Mouse (Mus musculus): ENCODE measurements around the gene Atp6v0c. TPM values are rescaled to one million over a fixed set of nuclear protein-coding genes. Genes with fewer than 3 reads are reported as not detected.

The Atp6v0c gene
- polyA plus RNA-seq (2014; fragmentation: Nextera tagmentation; extraction: Ambion mirVana), result 476 and 499 TPM in 2 replicates

- ATAC-seq (replicated peaks; ENCODE audit: low FRiP score) (peak; percentile 83), DNase-seq (ENCODE audit: low spot score) (peak; percentile 95)
- Histone ChIP-seq H3K9ac (ENCODE audit: low read depth, low read length) (peak within 1 kb of the TSS; percentile 91), H3K36me3 (ENCODE audit: control insufficient read depth, insufficient read depth, low read length) (peaks cover 23% of the 10 kb centered on the region; the same call in 1 of the 2 replicates), H3K4me2 (peak within 1 kb of the TSS; percentile 76), H3K4me3 (ENCODE audit: low read depth, low read length) (peak within 1 kb of the TSS; percentile 82), H3K27ac (ENCODE audit: low read depth, low read length) (peak within 1 kb of the TSS; percentile 94), H3K27me3 (replicated peaks; ENCODE audit: control insufficient read depth, insufficient read depth, low read length) (no peaks in the 10 kb centered on the region), H3K9me3 (ENCODE audit: control insufficient read depth, low read length) (no peaks in the 10 kb centered on the region), H3K4me1 (replicated peaks; ENCODE audit: control insufficient read depth, insufficient read depth, low read length) (peaks cover 20% of the 10 kb centered on the region)
- under 1% methylated on average over 57 of the region's 58 CpGs for WGBS
These were observed at the start of gene Atp6v0c for GRCm38 (mm10) chr17:24169317-24170065. Atp6v0c (minus strand) TSS chr17:24169702.

GRCm38 (mm10) chr17:24216836-24217235 lies 47.3 kb upstream of the Atp6v0c start:
- peaks cover 14% of the 10 kb centered on the region for H3K4me1 ChIP-seq (replicated peaks; ENCODE audit: control insufficient read depth, insufficient read depth, low read length)
- H3K4me3 ChIP-seq (ENCODE audit: low read depth, low read length), result no peak overlapping the region
- H3K27me3 ChIP-seq (replicated peaks; ENCODE audit: control insufficient read depth, insufficient read depth, low read length), result no peaks in the 10 kb centered on the region
- H3K9ac ChIP-seq (ENCODE audit: low read depth, low read length), result no peak overlapping the region
- 73% methylated on average over 4 of the region's 4 CpGs for WGBS
- H3K27ac ChIP-seq (ENCODE audit: low read depth, low read length), result no peak overlapping the region
- no peak for ATAC-seq (replicated peaks; ENCODE audit: low FRiP score)
- DNase-seq (ENCODE audit: low spot score), result no peak
- H3K36me3 ChIP-seq (ENCODE audit: control insufficient read depth, insufficient read depth, low read length), result peaks cover 20% of the 10 kb centered on the region
- H3K4me2 ChIP-seq, result no peak overlapping the region
- no peaks in the 10 kb centered on the region for H3K9me3 ChIP-seq (ENCODE audit: control insufficient read depth, low read length)

- Histone ChIP-seq H3K9me3 (ENCODE audit: control insufficient read depth, low read length) (no peaks in the 10 kb centered on the region), H3K4me2 (no peak overlapping the region), H3K4me1 (replicated peaks; ENCODE audit: control insufficient read depth, insufficient read depth, low read length) (peaks cover 41% of the 10 kb centered on the region), H3K27ac (ENCODE audit: low read depth, low read length) (no peak overlapping the region), H3K4me3 (ENCODE audit: low read depth, low read length) (no peak overlapping the region), H3K27me3 (replicated peaks; ENCODE audit: control insufficient read depth, insufficient read depth, low read length) (peaks cover 14% of the 10 kb centered on the region), H3K36me3 (ENCODE audit: control insufficient read depth, insufficient read depth, low read length) (peaks cover 18% of the 10 kb centered on the region), H3K9ac (ENCODE audit: low read depth, low read length) (no peak overlapping the region)
- no peak for ATAC-seq (replicated peaks; ENCODE audit: low FRiP score)
- no peak for DNase-seq (ENCODE audit: low spot score)
- WGBS, result 72% methylated on average over 6 of the region's 6 CpGs
These were observed 43.7 kb upstream of the Atp6v0c start for GRCm38 (mm10) chr17:24213186-24213585.

- H3K9ac ChIP-seq (ENCODE audit: low read depth, low read length), result peak overlapping the region; percentile 53; the same call in 1 of the 2 replicates
- peaks cover 20% of the 10 kb centered on the region for H3K27me3 ChIP-seq (replicated peaks; ENCODE audit: control insufficient read depth, insufficient read depth, low read length)
- peak overlapping the region; percentile 91 for H3K4me2 ChIP-seq
- H3K27ac ChIP-seq (ENCODE audit: low read depth, low read length), result no peak overlapping the region
- DNase-seq (ENCODE audit: low spot score) (no peak), ATAC-seq (replicated peaks; ENCODE audit: low FRiP score) (no peak)
- H3K36me3 ChIP-seq (ENCODE audit: control insufficient read depth, insufficient read depth, low read length), result peaks cover 14% of the 10 kb centered on the region
- no peaks in the 10 kb centered on the region for H3K9me3 ChIP-seq (ENCODE audit: control insufficient read depth, low read length)
- H3K4me3 ChIP-seq (ENCODE audit: low read depth, low read length), result peak overlapping the region; percentile 54
- H3K4me1 ChIP-seq (replicated peaks; ENCODE audit: control insufficient read depth, insufficient read depth, low read length), result peaks cover 48% of the 10 kb centered on the region
- 31% methylated on average over 5 of the region's 5 CpGs for WGBS
These were observed 43.0 kb upstream of the Atp6v0c start for GRCm38 (mm10) chr17:24212441-24213018.

- no peak; the same call in 1 of the 2 replicates for ATAC-seq (replicated peaks; ENCODE audit: low FRiP score)
- Histone ChIP-seq H3K9ac (ENCODE audit: low read depth, low read length) (peak overlapping the region; percentile 53), H3K36me3 (ENCODE audit: control insufficient read depth, insufficient read depth, low read length) (peaks cover 10% of the 10 kb centered on the region), H3K27ac (ENCODE audit: low read depth, low read length) (peak overlapping the region; percentile 22; the same call in 1 of the 2 replicates), H3K9me3 (ENCODE audit: control insufficient read depth, low read length) (no peaks in the 10 kb centered on the region), H3K4me3 (ENCODE audit: low read depth, low read length) (peak overlapping the region; percentile 54), H3K27me3 (replicated peaks; ENCODE audit: control insufficient read depth, insufficient read depth, low read length) (peaks cover 25% of the 10 kb centered on the region), H3K4me2 (peak overlapping the region; percentile 91), H3K4me1 (replicated peaks; ENCODE audit: control insufficient read depth, insufficient read depth, low read length) (peaks cover 54% of the 10 kb centered on the region)
- peak; percentile 59 for DNase-seq (ENCODE audit: low spot score)
- WGBS, result 4% methylated on average over 37 of the region's 37 CpGs
These were observed 42.3 kb upstream of the Atp6v0c start for GRCm38 (mm10) chr17:24211631-24212440.

- ATAC-seq (replicated peaks; ENCODE audit: low FRiP score), result no peak
- peaks cover 4% of the 10 kb centered on the region for H3K36me3 ChIP-seq (ENCODE audit: control insufficient read depth, insufficient read depth, low read length)
- no peak overlapping the region for H3K4me3 ChIP-seq (ENCODE audit: low read depth, low read length)
- no peak for DNase-seq (ENCODE audit: low spot score)
- H3K27me3 ChIP-seq (replicated peaks; ENCODE audit: control insufficient read depth, insufficient read depth, low read length), result peaks cover 25% of the 10 kb centered on the region
- no peak overlapping the region for H3K9ac ChIP-seq (ENCODE audit: low read depth, low read length)
- peaks cover 67% of the 10 kb centered on the region for H3K4me1 ChIP-seq (replicated peaks; ENCODE audit: control insufficient read depth, insufficient read depth, low read length)
- no peaks in the 10 kb centered on the region for H3K9me3 ChIP-seq (ENCODE audit: control insufficient read depth, low read length)
- 65% methylated on average over 3 of the region's 3 CpGs for WGBS
- H3K4me2 ChIP-seq, result no peak overlapping the region; the same call in none of the 2 replicates
- H3K27ac ChIP-seq (ENCODE audit: low read depth, low read length), result no peak overlapping the region
These were observed 41.1 kb upstream of the Atp6v0c start for GRCm38 (mm10) chr17:24210591-24210990.

GRCm38 (mm10) chr17:24209916-24210240 lies 40.4 kb upstream of the Atp6v0c start:
- DNase-seq (ENCODE audit: low spot score) (no peak), ATAC-seq (replicated peaks; ENCODE audit: low FRiP score) (no peak)
- 57% methylated on average over 3 of the region's 3 CpGs for WGBS
- Histone ChIP-seq H3K27me3 (replicated peaks; ENCODE audit: control insufficient read depth, insufficient read depth, low read length) (peaks cover 25% of the 10 kb centered on the region), H3K36me3 (ENCODE audit: control insufficient read depth, insufficient read depth, low read length) (no peaks in the 10 kb centered on the region), H3K4me1 (replicated peaks; ENCODE audit: control insufficient read depth, insufficient read depth, low read length) (peaks cover 69% of the 10 kb centered on the region), H3K9ac (ENCODE audit: low read depth, low read length) (peak overlapping the region; percentile 80), H3K4me3 (ENCODE audit: low read depth, low read length) (peak overlapping the region; percentile 72), H3K9me3 (ENCODE audit: control insufficient read depth, low read length) (no peaks in the 10 kb centered on the region), H3K4me2 (peak overlapping the region; percentile 100), H3K27ac (ENCODE audit: low read depth, low read length) (peak overlapping the region; percentile 97)

GRCm38 (mm10) chr17:24209043-24209915 lies 39.8 kb upstream of the Atp6v0c start, which contains the start of gene Ntn3:
Ntn3 (minus strand) TSS chr17:24209531.
- Histone ChIP-seq H3K36me3 (ENCODE audit: control insufficient read depth, insufficient read depth, low read length) (no peaks in the 10 kb centered on the region), H3K9ac (ENCODE audit: low read depth, low read length) (peak within 1 kb of the TSS; percentile 80), H3K9me3 (ENCODE audit: control insufficient read depth, low read length) (no peaks in the 10 kb centered on the region), H3K4me2 (peak within 1 kb of the TSS; percentile 100), H3K27ac (ENCODE audit: low read depth, low read length) (peak within 1 kb of the TSS; percentile 97), H3K4me3 (ENCODE audit: low read depth, low read length) (peak within 1 kb of the TSS; percentile 72), H3K4me1 (replicated peaks; ENCODE audit: control insufficient read depth, insufficient read depth, low read length) (peaks cover 74% of the 10 kb centered on the region), H3K27me3 (replicated peaks; ENCODE audit: control insufficient read depth, insufficient read depth, low read length) (peaks cover 25% of the 10 kb centered on the region)
- 2% methylated on average over 42 of the region's 43 CpGs for WGBS
- peak; percentile 84 for DNase-seq (ENCODE audit: low spot score)
- ATAC-seq (replicated peaks; ENCODE audit: low FRiP score), result peak; percentile 85

Data from liver, embryonic 11.5 days (tissue).